Mouse (Mus musculus): Measurements from ENCODE around the gene Reg2. TPM values are rescaled to one million over a fixed set of nuclear protein-coding genes. Genes with fewer than 3 reads are reported as not detected.
"Not testable (repeated sequence)": the region's sequence is repeated elsewhere in the genome, so short reads cannot be mapped to it uniquely, and the experiment has no call there.

The Reg2 gene
- not detected in 2 replicates for polyA plus RNA-seq (2015; fragmentation: Nextera tagmentation; extraction: Ambion mirVana)

GRCm38 (mm10) chr6:78395323-78395722, at the start of gene Reg2:
TSS of gene Reg2 (plus strand) at chr6:78395623.
- not testable (repeated sequence) for H3K9ac ChIP-seq (replicated peaks); H3K4me3 ChIP-seq (replicated peaks); H3K27ac ChIP-seq (replicated peaks); H3K4me2 ChIP-seq; H3K36me3 ChIP-seq; H3K9me3 ChIP-seq (replicated peaks); ATAC-seq (ENCODE audit: low FRiP score); H3K27me3 ChIP-seq (replicated peaks); H3K4me1 ChIP-seq
- WGBS = 95% methylated on average over 4 of the region's 17 CpGs

DNA sequence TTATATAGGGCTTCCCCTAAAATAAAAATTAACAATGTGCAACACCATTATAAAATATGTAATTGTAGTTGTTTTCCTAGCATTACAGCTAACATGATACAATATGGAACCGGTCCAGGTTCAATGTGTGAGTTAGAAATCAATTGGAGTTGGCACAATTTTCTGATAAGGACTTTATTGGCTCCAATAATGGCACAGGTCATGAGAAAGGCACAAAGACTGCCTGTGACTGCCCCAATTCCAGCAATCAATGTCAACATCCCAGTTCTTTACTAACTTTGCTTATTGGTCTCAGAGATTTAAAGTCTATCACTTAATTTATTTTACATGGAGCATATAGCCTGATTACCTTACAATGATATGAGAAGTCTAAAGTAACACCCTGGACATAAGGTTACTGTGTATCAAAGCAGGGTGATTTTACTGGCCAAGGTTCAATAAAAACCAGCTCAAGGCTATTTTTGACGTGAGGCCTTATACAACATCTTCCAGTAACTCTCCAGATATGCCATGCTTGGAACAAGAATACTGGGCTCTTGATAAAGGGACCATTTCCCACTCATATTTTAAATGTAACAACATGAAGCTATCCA, 33.4 kb upstream of the Reg2 start:
- Histone ChIP-seq H3K4me2 (no peak overlapping the region), H3K27ac (replicated peaks) (no peak overlapping the region), H3K4me3 (replicated peaks) (no peak overlapping the region), H3K9ac (replicated peaks) (no peak overlapping the region), H3K36me3 (no peaks in the 10 kb centered on the region), H3K27me3 (replicated peaks) (no peaks in the 10 kb centered on the region), H3K4me1 (no peaks in the 10 kb centered on the region), H3K9me3 (replicated peaks) (no peaks in the 10 kb centered on the region)
- no peak for ATAC-seq (ENCODE audit: low FRiP score)
- WGBS = 68% methylated on average over 2 of the region's 2 CpGs

DNA sequence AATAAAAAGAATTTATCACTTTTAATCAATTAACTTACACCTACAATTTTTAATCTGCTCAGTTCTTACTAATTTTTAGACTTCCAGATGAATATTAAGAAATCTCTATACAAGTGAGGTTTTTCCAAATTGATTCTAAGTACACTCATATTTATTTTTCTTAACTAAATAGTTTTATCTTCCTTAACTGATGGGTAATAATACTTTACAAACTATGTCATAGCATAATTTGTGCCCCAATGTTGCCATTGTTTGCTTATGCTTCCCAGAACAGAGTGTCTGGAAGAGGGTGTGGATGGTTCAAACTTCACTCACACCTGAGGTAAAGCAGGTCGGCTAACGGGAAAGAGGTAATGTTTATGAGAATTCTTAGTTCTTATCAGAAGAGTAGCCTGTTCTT, 25.1 kb upstream of the Reg2 start, which contains the start of gene Reg3b:
Gene Reg3b, plus strand, starts transcription at position 301 of the 400 bp plus-strand sequence.
- Histone ChIP-seq H3K4me1 (no peaks in the 10 kb centered on the region), H3K4me2 (no peak within 1 kb of the TSS), H3K9me3 (replicated peaks) (no peaks in the 10 kb centered on the region), H3K27me3 (replicated peaks) (no peaks in the 10 kb centered on the region), H3K36me3 (no peaks in the 10 kb centered on the region), H3K27ac (replicated peaks) (no peak within 1 kb of the TSS), H3K4me3 (replicated peaks) (no peak within 1 kb of the TSS), H3K9ac (replicated peaks) (no peak within 1 kb of the TSS)
- 91% methylated on average over 2 of the region's 2 CpGs for WGBS
- no peak for ATAC-seq (ENCODE audit: low FRiP score)

- H3K9me3 ChIP-seq (replicated peaks) = no peaks in the 10 kb centered on the region
- H3K4me1 ChIP-seq = no peaks in the 10 kb centered on the region
- no peak within 1 kb of the TSS for H3K9ac ChIP-seq (replicated peaks)
- H3K36me3 ChIP-seq = no peaks in the 10 kb centered on the region
- no peak within 1 kb of the TSS for H3K4me3 ChIP-seq (replicated peaks)
- no peaks in the 10 kb centered on the region for H3K27me3 ChIP-seq (replicated peaks)
- ATAC-seq (ENCODE audit: low FRiP score) = no peak
- no peak within 1 kb of the TSS for H3K4me2 ChIP-seq
- WGBS = 80% methylated on average over 2 of the region's 2 CpGs
- no peak within 1 kb of the TSS for H3K27ac ChIP-seq (replicated peaks)
These were observed 16.7 kb upstream of the Reg2 start, which contains the start of gene Reg3d for GRCm38 (mm10) chr6:78378765-78379164. TSS of gene Reg3d (minus strand) at chr6:78378865.

DNA sequence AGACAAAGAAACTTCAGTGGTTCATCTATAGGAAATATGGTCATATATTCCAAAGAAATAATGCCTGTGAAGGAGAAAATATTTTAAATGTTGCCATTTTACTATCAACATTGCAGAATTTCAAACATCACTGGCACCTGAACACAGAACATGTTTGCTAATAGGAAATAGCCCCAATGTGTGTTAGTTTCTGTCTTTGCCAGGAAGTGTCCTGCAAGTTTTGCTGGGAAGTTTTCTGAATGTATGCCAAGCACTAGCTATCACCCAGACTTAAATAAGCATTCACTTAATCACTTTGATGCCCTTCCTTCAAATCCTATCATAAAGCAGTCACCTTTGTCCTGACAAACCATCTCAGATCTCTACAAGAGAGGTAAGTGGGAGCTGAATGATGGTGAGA, 15.0 kb upstream of the Reg2 start, which contains the start of gene Reg3a:
Gene Reg3a, plus strand, starts transcription at position 301 of the 400 bp plus-strand sequence.
- ATAC-seq (ENCODE audit: low FRiP score) = no peak

GRCm38 (mm10) chr6:78385609-78386008, 9.8 kb upstream of the Reg2 start:
- Histone ChIP-seq H3K27me3 (replicated peaks) (no peaks in the 10 kb centered on the region), H3K9ac (replicated peaks) (no peak overlapping the region), H3K4me2 (no peak overlapping the region), H3K27ac (replicated peaks) (no peak overlapping the region), H3K36me3 (no peaks in the 10 kb centered on the region), H3K4me3 (replicated peaks) (no peak overlapping the region), H3K9me3 (replicated peaks) (no peaks in the 10 kb centered on the region), H3K4me1 (no peaks in the 10 kb centered on the region)
- 90% methylated on average over 3 of the region's 3 CpGs for WGBS
- ATAC-seq (ENCODE audit: low FRiP score) = no peak

More for the DNA sequence above, 15.0 kb upstream of the Reg2 start, which contains the start of gene Reg3a:
- no peak within 1 kb of the TSS for H3K4me2 ChIP-seq
- no peak within 1 kb of the TSS for H3K27ac ChIP-seq (replicated peaks)
- H3K27me3 ChIP-seq (replicated peaks) = no peaks in the 10 kb centered on the region
- no peaks in the 10 kb centered on the region for H3K4me1 ChIP-seq
- no peak within 1 kb of the TSS for H3K9ac ChIP-seq (replicated peaks)
- H3K36me3 ChIP-seq = no peaks in the 10 kb centered on the region
- H3K4me3 ChIP-seq (replicated peaks) = no peak within 1 kb of the TSS
- H3K9me3 ChIP-seq (replicated peaks) = no peaks in the 10 kb centered on the region

- not testable (repeated sequence) for H3K4me3 ChIP-seq (replicated peaks); H3K36me3 ChIP-seq; H3K4me2 ChIP-seq; H3K27ac ChIP-seq (replicated peaks); H3K27me3 ChIP-seq (replicated peaks); H3K9ac ChIP-seq (replicated peaks); H3K4me1 ChIP-seq; ATAC-seq (ENCODE audit: low FRiP score); H3K9me3 ChIP-seq (replicated peaks)
These were observed 27.0 kb downstream of the Reg2 start, which contains the start of gene Reg1 for GRCm38 (mm10) chr6:78422411-78422810. TSS of gene Reg1 (plus strand) at chr6:78422711.

- H3K36me3 ChIP-seq = no peaks in the 10 kb centered on the region
- WGBS = 83% methylated on average over 3 of the region's 3 CpGs
- H3K4me2 ChIP-seq = no peak overlapping the region
- H3K27ac ChIP-seq (replicated peaks) = no peak overlapping the region
- H3K4me1 ChIP-seq = no peaks in the 10 kb centered on the region
- H3K9ac ChIP-seq (replicated peaks) = no peak overlapping the region
- no peaks in the 10 kb centered on the region for H3K27me3 ChIP-seq (replicated peaks)
- ATAC-seq (ENCODE audit: low FRiP score) = no peak
- no peaks in the 10 kb centered on the region for H3K9me3 ChIP-seq (replicated peaks)
- no peak overlapping the region for H3K4me3 ChIP-seq (replicated peaks)
These were observed 30.1 kb downstream of the Reg2 start for GRCm38 (mm10) chr6:78425497-78425896.

- no peak for ATAC-seq (ENCODE audit: low FRiP score)
- WGBS = 70% methylated on average over 1 of the region's 1 CpGs
- no peaks in the 10 kb centered on the region for H3K4me1 ChIP-seq
- no peak overlapping the region for H3K4me3 ChIP-seq (replicated peaks)
- H3K9ac ChIP-seq (replicated peaks) = no peak overlapping the region
- H3K4me2 ChIP-seq = no peak overlapping the region
- no peak overlapping the region for H3K27ac ChIP-seq (replicated peaks)
- no peaks in the 10 kb centered on the region for H3K36me3 ChIP-seq
- no peaks in the 10 kb centered on the region for H3K27me3 ChIP-seq (replicated peaks)
- no peaks in the 10 kb centered on the region for H3K9me3 ChIP-seq (replicated peaks)
These were observed 51.8 kb downstream of the Reg2 start for GRCm38 (mm10) chr6:78447202-78447601.

- no peaks in the 10 kb centered on the region for H3K9me3 ChIP-seq (replicated peaks)
- no peak overlapping the region for H3K9ac ChIP-seq (replicated peaks)
- no peak overlapping the region for H3K4me3 ChIP-seq (replicated peaks)
- H3K36me3 ChIP-seq = no peaks in the 10 kb centered on the region
- H3K27ac ChIP-seq (replicated peaks) = no peak overlapping the region
- H3K4me2 ChIP-seq = no peak overlapping the region
- no peaks in the 10 kb centered on the region for H3K4me1 ChIP-seq
- no peak for ATAC-seq (ENCODE audit: low FRiP score)
- no peaks in the 10 kb centered on the region for H3K27me3 ChIP-seq (replicated peaks)
These were observed 53.0 kb downstream of the Reg2 start for GRCm38 (mm10) chr6:78448409-78448808.

DNA sequence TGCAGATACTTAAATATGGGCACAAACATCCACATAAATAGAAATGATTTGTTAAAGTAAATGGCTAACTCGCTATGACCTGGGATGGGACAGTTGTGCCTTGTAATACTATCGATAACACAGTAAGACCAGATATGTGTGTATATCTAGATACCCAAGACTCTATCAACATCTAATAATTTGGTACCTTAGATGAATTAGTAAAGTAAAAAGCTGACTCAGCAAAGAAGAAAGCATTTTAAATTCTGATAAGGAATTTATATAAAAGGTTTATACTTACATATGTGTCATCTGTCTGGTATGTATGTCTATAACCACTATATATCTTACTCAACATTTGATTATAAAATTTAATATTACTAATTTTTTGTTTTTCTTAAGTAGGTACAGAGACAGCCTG, 57.4 kb downstream of the Reg2 start:
- Histone ChIP-seq H3K27me3 (replicated peaks) (no peaks in the 10 kb centered on the region), H3K4me3 (replicated peaks) (no peak overlapping the region), H3K4me2 (no peak overlapping the region), H3K4me1 (no peaks in the 10 kb centered on the region), H3K9me3 (replicated peaks) (no peaks in the 10 kb centered on the region), H3K9ac (replicated peaks) (no peak overlapping the region), H3K36me3 (no peaks in the 10 kb centered on the region), H3K27ac (replicated peaks) (no peak overlapping the region)
- 91% methylated on average over 2 of the region's 2 CpGs for WGBS
- no peak for ATAC-seq (ENCODE audit: low FRiP score)

All from neural tube, embryonic 15.5 days (tissue).